Mouse (Mus musculus) hindbrain, embryonic 11.5 days (tissue): ENCODE measurements around the gene Kif1c. TPM values are rescaled to one million over a fixed set of nuclear protein-coding genes. Genes with fewer than 3 reads are reported as not detected.

Source experiments
- ATAC-seq: fragments of 200-750 bp; cut with Nextera tagmentation; 2 replicates; pipeline ENCODE4 v1.8.0; 2017; ENCODE audit warnings: mild to moderate bottlenecking, moderate TSS enrichment, moderate library complexity; ENCODE audit not compliant: low FRiP score
- DNase-seq: peaks from one replicate; pipeline ENCODE4 v3.0.0-alpha.2; 2015; ENCODE audit warnings: low spot score
- H3K27ac ChIP-seq: fragments of 300-500 bp; sonication (generic); 2 replicates; pipeline ENCODE4 v1.5.1; 2014; ENCODE audit warnings: mild to moderate bottlenecking, low read depth, low read length
- H3K27me3 ChIP-seq: fragments of 300-500 bp; sonication (generic); 2 replicates; pipeline ENCODE4 v1.6.1; 2014; ENCODE audit warnings: mild to moderate bottlenecking, low read length, moderate library complexity, mixed read lengths; ENCODE audit not compliant: control insufficient read depth, insufficient read depth
- H3K36me3 ChIP-seq: fragments of 300-500 bp; sonication (generic); 2 replicates; pipeline ENCODE4 v1.6.1; 2014; ENCODE audit warnings: mild to moderate bottlenecking, low read length, moderate library complexity, mixed read lengths; ENCODE audit not compliant: control insufficient read depth, insufficient read depth
- H3K4me1 ChIP-seq: fragments of 300-500 bp; sonication (generic); replicated peaks from 2 replicates; pipeline ENCODE4 v1.6.1; 2014; ENCODE audit warnings: low read length, mixed read lengths; ENCODE audit not compliant: control insufficient read depth, insufficient read depth
- H3K4me2 ChIP-seq: fragments of 300-500 bp; sonication (generic); replicated peaks from 2 replicates; pipeline ENCODE4 v1.6.1; 2014; ENCODE audit warnings: mild to moderate bottlenecking, low read depth, low read length
- H3K4me3 ChIP-seq: fragments of 300-500 bp; sonication (generic); 2 replicates; pipeline ENCODE4 v1.5.1; 2014; ENCODE audit warnings: low read depth, low read length
- H3K9ac ChIP-seq: fragments of 300-500 bp; sonication (generic); 2 replicates; pipeline ENCODE4 v1.6.1; 2014; ENCODE audit warnings: low read depth, low read length
- H3K9me3 ChIP-seq: fragments of 300-500 bp; sonication (generic); 2 replicates; pipeline ENCODE4 v1.6.1; 2016; ENCODE audit warnings: low read length; ENCODE audit not compliant: control insufficient read depth
- WGBS: fragments of 180-500 bp; shearing (Covaris S2); extraction: QIAGEN DNeasy Blood & Tissue Kit; methylation state at CpG from one replicate; pipeline ENCODE4 v1.1.7; 2014; 5-methylcytosine and 5-hydroxymethylcytosine counted together
- polyA plus RNA-seq: library from polyadenylated mRNA; unstranded; fragments of >200 nt; fragmentation: Nextera tagmentation; extraction: Ambion mirVana; gene quantifications from 2 replicates; pipeline ENCODE4 v1.2.1, GENCODE M21; 2014

Gene Kif1c
- polyA plus RNA-seq, 1 experiment from 2014 or later: 5.9 TPM

- ATAC-seq: no peak
- 72% methylated on average over 2 of the region's 2 CpGs for WGBS
- H3K9me3 ChIP-seq: no peaks in the 10 kb centered on the region
- H3K27ac ChIP-seq: no peak overlapping the region
- no peak overlapping the region for H3K4me3 ChIP-seq
- no peaks in the 10 kb centered on the region for H3K27me3 ChIP-seq
- no peak overlapping the region for H3K9ac ChIP-seq
- H3K4me2 ChIP-seq: no peak overlapping the region
- H3K4me1 ChIP-seq: peaks cover 6% of the 10 kb centered on the region
- no peak for DNase-seq
- H3K36me3 ChIP-seq: no peaks in the 10 kb centered on the region
Observed at GRCm38 (mm10) chr11:70699051-70699450, 1.3 kb upstream of the Kif1c start.

DNA sequence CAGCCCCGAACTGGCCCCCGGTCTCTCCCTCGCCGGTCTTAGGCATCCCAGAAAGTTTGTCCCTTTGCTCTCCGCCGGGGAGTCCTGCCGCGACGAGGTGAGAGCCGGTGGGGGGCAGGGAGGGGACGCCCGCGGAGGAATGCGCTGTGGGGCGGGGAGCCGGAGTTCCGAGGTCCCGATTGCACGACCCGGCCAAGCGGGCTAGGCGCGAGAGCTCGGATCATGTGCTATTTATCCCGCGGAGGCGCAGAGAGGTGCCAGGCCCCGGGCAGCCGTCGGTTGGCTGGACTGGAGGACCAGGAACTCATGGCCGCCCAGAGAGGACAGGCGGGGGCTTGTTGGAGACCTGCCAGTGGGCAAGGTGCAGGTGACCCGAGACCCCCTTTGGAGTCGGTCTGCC is 265 bp downstream of the Kif1c start:
- peaks cover 6% of the 10 kb centered on the region for H3K4me1 ChIP-seq
- DNase-seq (peak; percentile 61), ATAC-seq (peak; percentile 66)
- H3K4me2 ChIP-seq: peak overlapping the region; percentile 64
- peak overlapping the region; percentile 88 for H3K27ac ChIP-seq
- no peaks in the 10 kb centered on the region for H3K36me3 ChIP-seq
- H3K4me3 ChIP-seq: peak overlapping the region; percentile 94
- no peaks in the 10 kb centered on the region for H3K9me3 ChIP-seq
- H3K27me3 ChIP-seq: no peaks in the 10 kb centered on the region
- H3K9ac ChIP-seq: peak overlapping the region; percentile 88
- WGBS: under 1% methylated on average over 34 of the region's 34 CpGs

- no peak overlapping the region for H3K27ac ChIP-seq
- peak overlapping the region; percentile 88 for H3K9ac ChIP-seq
- peaks cover 4% of the 10 kb centered on the region; the same call in 1 of the 2 replicates for H3K36me3 ChIP-seq
- peak overlapping the region; percentile 94 for H3K4me3 ChIP-seq
- DNase-seq (no peak), ATAC-seq (0 out of 2 replicates have a peak, but pooled peaks have one; percentile 12)
- H3K4me1 ChIP-seq: peaks cover 6% of the 10 kb centered on the region
- H3K27me3 ChIP-seq: no peaks in the 10 kb centered on the region
- peak overlapping the region; percentile 64 for H3K4me2 ChIP-seq
- H3K9me3 ChIP-seq: no peaks in the 10 kb centered on the region
- 13% methylated on average over 10 of the region's 10 CpGs for WGBS
Observed at GRCm38 (mm10) chr11:70701221-70701955, 1.0 kb downstream of the Kif1c start.

DNA sequence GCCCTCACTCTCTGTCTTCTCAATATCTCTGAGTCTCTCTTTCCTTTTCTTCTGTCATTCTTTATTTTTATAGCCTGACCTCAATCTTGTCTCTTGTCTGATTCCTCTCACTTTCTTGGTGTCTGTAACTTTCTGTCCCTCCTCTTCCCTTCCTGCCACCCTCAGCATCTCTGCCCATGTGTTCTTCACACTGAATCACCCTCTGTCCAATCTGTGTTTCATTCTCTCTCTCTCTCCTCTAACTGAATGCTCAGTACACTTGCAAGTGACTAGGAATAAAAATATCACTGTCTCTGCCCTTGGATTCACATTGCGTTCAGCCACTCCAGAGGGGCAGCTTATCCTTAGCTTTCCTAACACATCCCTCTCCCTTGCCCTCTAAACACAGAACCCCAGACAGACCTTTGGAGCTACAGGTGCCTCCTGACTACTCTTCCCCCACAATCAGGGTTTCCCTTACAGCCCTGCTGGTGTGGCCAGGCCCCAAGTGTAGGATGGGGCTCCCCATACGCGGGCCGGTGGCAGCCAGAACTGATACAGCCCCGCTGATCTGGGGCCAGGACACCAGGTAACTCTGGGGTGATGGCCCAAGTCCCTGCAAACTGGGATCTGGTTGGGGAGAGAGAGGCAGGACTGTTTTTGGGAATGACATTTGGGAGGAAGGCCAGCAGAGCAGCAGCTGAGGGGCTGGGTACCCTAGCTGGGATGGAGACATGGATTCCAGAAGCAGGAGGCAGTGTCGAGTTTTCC is 1.8 kb downstream of the Kif1c start:
- no peak overlapping the region for H3K27ac ChIP-seq
- H3K36me3 ChIP-seq: peaks cover 4% of the 10 kb centered on the region; the same call in 1 of the 2 replicates
- 0 out of 2 replicates have a peak overlapping the region, but pooled peaks have one; percentile 94 for H3K4me3 ChIP-seq
- peaks cover 6% of the 10 kb centered on the region for H3K4me1 ChIP-seq
- ATAC-seq (no peak), DNase-seq (no peak)
- no peaks in the 10 kb centered on the region for H3K27me3 ChIP-seq
- WGBS: 84% methylated on average over 6 of the region's 6 CpGs
- H3K4me2 ChIP-seq: peak overlapping the region; percentile 64; the same call in 1 of the 2 replicates
- H3K9ac ChIP-seq: no peak overlapping the region
- no peaks in the 10 kb centered on the region for H3K9me3 ChIP-seq

DNA sequence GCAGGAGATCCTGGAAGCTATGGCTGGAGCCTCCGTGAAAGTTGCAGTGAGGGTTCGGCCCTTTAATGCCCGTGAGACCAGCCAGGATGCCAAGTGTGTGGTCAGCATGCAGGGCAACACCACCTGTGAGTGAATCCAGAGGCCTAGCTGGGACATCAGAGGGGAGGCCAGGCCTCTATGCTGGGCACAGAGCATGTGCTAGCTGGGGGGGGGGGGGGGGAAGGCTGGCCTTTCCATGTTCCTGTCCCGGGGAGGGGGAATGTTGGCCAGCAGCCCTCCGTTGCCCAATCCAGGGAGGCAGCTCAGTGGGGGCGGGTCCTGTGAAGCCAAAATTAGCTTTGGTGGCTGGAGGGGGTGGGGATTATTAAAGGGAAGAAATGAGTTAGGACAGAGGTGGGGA is 2.4 kb downstream of the Kif1c start:
- Histone ChIP-seq H3K36me3 (peaks cover 4% of the 10 kb centered on the region; the same call in 1 of the 2 replicates), H3K9me3 (no peaks in the 10 kb centered on the region), H3K4me1 (peaks cover 6% of the 10 kb centered on the region), H3K4me3 (no peak overlapping the region), H3K4me2 (no peak overlapping the region), H3K27me3 (no peaks in the 10 kb centered on the region), H3K9ac (no peak overlapping the region), H3K27ac (no peak overlapping the region)
- ATAC-seq (no peak), DNase-seq (no peak)
- 82% methylated on average over 6 of the region's 6 CpGs for WGBS

GRCm38 (mm10) chr11:70706127-70706526 is 5.8 kb downstream of the Kif1c start:
- Histone ChIP-seq H3K27me3 (no peaks in the 10 kb centered on the region), H3K27ac (no peak overlapping the region), H3K9me3 (no peaks in the 10 kb centered on the region), H3K36me3 (peaks cover 4% of the 10 kb centered on the region; the same call in 1 of the 2 replicates), H3K9ac (no peak overlapping the region), H3K4me1 (peaks cover 6% of the 10 kb centered on the region), H3K4me3 (no peak overlapping the region), H3K4me2 (no peak overlapping the region)
- WGBS: 79% methylated on average over 3 of the region's 3 CpGs
- ATAC-seq (no peak), DNase-seq (no peak)

DNA sequence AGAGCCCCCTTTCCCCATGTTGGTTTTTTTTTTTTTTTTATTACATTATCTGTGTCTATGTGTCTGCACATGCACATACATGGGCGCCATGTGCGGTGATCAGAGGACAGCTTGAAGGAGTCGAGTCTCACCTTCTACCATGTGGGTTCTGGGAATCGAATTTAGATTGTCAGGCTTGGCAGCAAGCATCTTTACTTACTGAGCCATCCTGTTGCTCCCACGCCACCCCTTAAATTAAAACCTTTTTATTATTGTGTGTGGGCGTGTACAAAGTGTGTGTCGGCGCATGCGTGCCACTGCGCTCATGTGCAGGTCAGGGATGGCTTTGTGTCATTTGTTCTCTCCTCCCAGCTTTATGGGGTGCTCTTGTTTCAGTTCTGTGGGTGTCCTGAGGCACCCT is 10.7 kb downstream of the Kif1c start:
- no peak for DNase-seq
- WGBS: 96% methylated on average over 10 of the region's 10 CpGs
- Histone ChIP-seq H3K27ac (no peak overlapping the region), H3K27me3 (no peaks in the 10 kb centered on the region), H3K4me3 (no peak overlapping the region), H3K9ac (no peak overlapping the region), H3K4me2 (no peak overlapping the region), H3K9me3 (no peaks in the 10 kb centered on the region), H3K36me3 (peaks cover 1% of the 10 kb centered on the region; the same call in 1 of the 2 replicates), H3K4me1 (no peaks in the 10 kb centered on the region)
- ATAC-seq: no peak

DNA sequence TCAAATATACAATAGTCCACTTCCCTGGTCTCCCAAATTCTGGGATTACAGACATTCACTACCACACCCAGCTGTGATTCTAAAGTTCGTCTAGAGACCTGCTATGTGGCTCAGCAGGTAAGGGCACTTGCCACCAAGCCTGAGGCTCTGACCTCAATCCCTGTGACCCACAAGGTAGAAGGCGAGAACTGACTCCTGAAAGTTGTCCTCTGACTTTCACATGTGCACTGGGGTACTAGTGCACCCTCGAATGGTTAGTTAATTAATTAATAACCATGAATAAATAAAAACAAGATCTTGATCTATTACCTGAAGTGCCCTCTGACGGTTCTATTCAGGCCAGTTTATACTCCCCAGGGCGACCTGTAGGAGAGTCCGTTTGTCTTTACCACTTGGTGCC is 12.9 kb downstream of the Kif1c start:
- Histone ChIP-seq H3K4me2 (no peak overlapping the region), H3K4me3 (no peak overlapping the region), H3K4me1 (no peaks in the 10 kb centered on the region), H3K36me3 (no peaks in the 10 kb centered on the region; the same call in 1 of the 2 replicates), H3K27me3 (no peaks in the 10 kb centered on the region), H3K27ac (no peak overlapping the region), H3K9ac (no peak overlapping the region), H3K9me3 (no peaks in the 10 kb centered on the region)
- 88% methylated on average over 6 of the region's 6 CpGs for WGBS
- DNase-seq (no peak), ATAC-seq (no peak)
